21 mouse cellular contexts compared by ENCODE assay signal in the genomic region with DNA sequence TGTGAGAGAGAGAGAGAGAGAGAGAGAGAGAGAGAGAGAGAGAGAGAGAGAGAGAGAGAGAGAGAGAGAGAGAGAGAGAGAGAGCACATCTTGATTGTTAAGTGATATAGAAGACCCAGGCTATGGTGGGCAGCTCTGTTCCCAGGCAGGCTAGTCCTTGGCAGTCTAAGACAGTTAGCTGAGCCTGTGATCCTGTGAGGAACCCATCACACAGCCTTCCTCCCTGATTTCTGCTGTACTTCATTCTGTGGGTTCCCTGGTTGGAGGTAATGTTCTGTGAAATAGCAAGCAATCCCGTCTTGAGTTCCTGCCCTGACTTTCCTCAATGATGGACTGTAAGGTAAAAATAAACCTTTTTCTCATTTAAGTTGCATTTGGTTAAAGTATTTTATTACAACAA.
DNase-seq lines count a peak whose midpoint lies in the region; ATAC-seq and TF ChIP-seq lines count a peak whose summit lies in the region.
"Had no signal": no experiment of that assay in that cellular context is flagged by ENCODE, and none has a peak within 500 bp of the region (broad histone marks: within the 10 kb centered on the region; RNA-seq: fewer than 3 reads in every experiment).

No protein-coding gene starts in this region.

- no peaks in the 10 kb centered on the region for H3K36me3 ChIP-seq in kidney, embryonic 14.5 days (ENCODE audit: control insufficient read depth, insufficient read depth, low read length)
- H3K36me3 ChIP-seq in kidney, embryonic 16.5 days (ENCODE audit: insufficient read depth, low read length), result no peaks in the 10 kb centered on the region
- H3K36me3 ChIP-seq in kidney, adult 2 months (ENCODE audit: control insufficient read depth, insufficient read depth, low read length), result no peaks in the 10 kb centered on the region
- H3K36me3 ChIP-seq in midbrain, embryonic 10.5 days, result no peaks in the 10 kb centered on the region
- H3K36me3 ChIP-seq in midbrain, postnatal 0 days (ENCODE audit: insufficient read depth, low read length), result no peaks in the 10 kb centered on the region
- H3K36me3 ChIP-seq: embryonic facial prominence, embryonic 13.5 days; embryonic facial prominence, embryonic 15.5 days; forebrain, embryonic 15.5 days had no signal

- H3K4me3 ChIP-seq in kidney, embryonic 14.5 days (ENCODE audit: low read length), result no peak overlapping the region
- H3K4me3 ChIP-seq in kidney, embryonic 16.5 days (ENCODE audit: low read length), result no peak overlapping the region
- H3K4me3 ChIP-seq in kidney, adult 2 months (ENCODE audit: insufficient read depth, low read depth, low read length), result no peak overlapping the region
- H3K4me3 ChIP-seq in midbrain, embryonic 10.5 days, result no peak overlapping the region
- H3K4me3 ChIP-seq in midbrain, postnatal 0 days (ENCODE audit: low read depth, low read length), result no peak overlapping the region
- H3K4me3 ChIP-seq: embryonic facial prominence, embryonic 13.5 days; embryonic facial prominence, embryonic 15.5 days; erythroblast, embryonic 14.5 days; forebrain, embryonic 13.5 days; forebrain, embryonic 15.5 days had no signal

- 17% methylated on average over 1 of the region's 1 CpGs for WGBS in kidney, embryonic 14.5 days
- 33% methylated on average over 1 of the region's 1 CpGs for WGBS in kidney, embryonic 16.5 days
- 56% methylated on average over 1 of the region's 1 CpGs for WGBS in kidney, adult 2 months
- WGBS in midbrain, embryonic 10.5 days, result 27% methylated on average over 1 of the region's 1 CpGs
- WGBS in midbrain, postnatal 0 days, result 24% methylated on average over 1 of the region's 1 CpGs

- no peak overlapping the region for H3K27ac ChIP-seq in kidney, embryonic 14.5 days (ENCODE audit: low read depth, low read length)
- H3K27ac ChIP-seq in kidney, embryonic 16.5 days (ENCODE audit: low read length), result no peak overlapping the region
- H3K27ac ChIP-seq in kidney, adult 2 months (ENCODE audit: insufficient read depth, low read depth, low read length), result no peak overlapping the region
- H3K27ac ChIP-seq in midbrain, embryonic 10.5 days (replicated peaks), result 0 out of 2 replicates have a peak overlapping the region, but pooled peaks have one; percentile 49
- H3K27ac ChIP-seq in midbrain, postnatal 0 days (ENCODE audit: low read depth, low read length), result no peak overlapping the region
- H3K27ac ChIP-seq: embryonic facial prominence, embryonic 13.5 days; embryonic facial prominence, embryonic 15.5 days; forebrain, embryonic 13.5 days; forebrain, embryonic 15.5 days had no signal

- ATAC-seq in kidney, embryonic 14.5 days (ENCODE audit: low FRiP score, low TSS enrichment), result peak; percentile 43; the same call in 1 of the 2 replicates
- peak; percentile 70; the same call in 1 of the 2 replicates for ATAC-seq in kidney, embryonic 16.5 days (ENCODE audit: low FRiP score, low TSS enrichment)
- ATAC-seq in midbrain, postnatal 0 days (ENCODE audit: low FRiP score), result no peak
- ATAC-seq: forebrain, embryonic 13.5 days; forebrain, embryonic 15.5 days had no signal

- no peak overlapping the region for H3K9ac ChIP-seq in kidney, embryonic 14.5 days (ENCODE audit: low read depth, low read length)
- H3K9ac ChIP-seq in kidney, embryonic 16.5 days (replicated peaks; ENCODE audit: low read length), result no peak overlapping the region
- no peak overlapping the region for H3K9ac ChIP-seq in midbrain, postnatal 0 days (replicated peaks; ENCODE audit: low read length, poor library complexity, severe bottlenecking)
- H3K9ac ChIP-seq: embryonic facial prominence, embryonic 13.5 days; embryonic facial prominence, embryonic 15.5 days; forebrain, embryonic 13.5 days; forebrain, embryonic 15.5 days had no signal

- no peak for TF ChIP-seq CTCF in kidney, adult 2 months (conservative IDR thresholded peaks at IDR 0.05; ENCODE audit: insufficient read depth, insufficient read length, low read depth, low read length)
- TF ChIP-seq CTCF in midbrain, postnatal 0 days (IDR thresholded peaks at IDR 0.05), result no peak

- no peaks in the 10 kb centered on the region for H3K27me3 ChIP-seq in kidney, embryonic 14.5 days (ENCODE audit: control insufficient read depth, insufficient read depth, low read length)
- no peaks in the 10 kb centered on the region for H3K27me3 ChIP-seq in kidney, embryonic 16.5 days (ENCODE audit: insufficient read depth, low read length)
- no peaks in the 10 kb centered on the region for H3K27me3 ChIP-seq in kidney, adult 2 months (replicated peaks; ENCODE audit: control insufficient read depth, insufficient read depth, low read length)
- no peaks in the 10 kb centered on the region; the same call in 1 of the 2 replicates for H3K27me3 ChIP-seq in midbrain, embryonic 10.5 days (ENCODE audit: low read depth, poor library complexity, severe bottlenecking)
- no peaks in the 10 kb centered on the region for H3K27me3 ChIP-seq in midbrain, postnatal 0 days (ENCODE audit: insufficient read depth, low read length)
- H3K27me3 ChIP-seq: embryonic facial prominence, embryonic 13.5 days; embryonic facial prominence, embryonic 15.5 days; forebrain, embryonic 13.5 days; forebrain, embryonic 15.5 days had no signal

- no peak overlapping the region for H3K4me2 ChIP-seq in kidney, embryonic 14.5 days (replicated peaks; ENCODE audit: low read depth, low read length)
- H3K4me2 ChIP-seq in kidney, embryonic 16.5 days (replicated peaks; ENCODE audit: low read depth, low read length), result no peak overlapping the region
- no peak overlapping the region for H3K4me2 ChIP-seq in midbrain, postnatal 0 days (ENCODE audit: low read depth, low read length, poor library complexity, severe bottlenecking)
- H3K4me2 ChIP-seq: embryonic facial prominence, embryonic 13.5 days; embryonic facial prominence, embryonic 15.5 days; forebrain, embryonic 13.5 days; forebrain, embryonic 15.5 days had no signal

- TF ChIP-seq POLR2A in kidney, adult 2 months (IDR thresholded peaks at IDR 0.05; ENCODE audit: low read depth, low read length), result no peak

- H3K9me3 ChIP-seq in kidney, embryonic 14.5 days (ENCODE audit: control insufficient read depth, low read length), result no peaks in the 10 kb centered on the region
- no peaks in the 10 kb centered on the region for H3K9me3 ChIP-seq in kidney, embryonic 16.5 days (ENCODE audit: low read length)
- H3K9me3 ChIP-seq in midbrain, embryonic 10.5 days (replicated peaks), result no peaks in the 10 kb centered on the region
- no peaks in the 10 kb centered on the region for H3K9me3 ChIP-seq in midbrain, postnatal 0 days (ENCODE audit: low read length)
- H3K9me3 ChIP-seq: embryonic facial prominence, embryonic 13.5 days; embryonic facial prominence, embryonic 15.5 days; forebrain, embryonic 13.5 days; forebrain, embryonic 15.5 days had no signal

- DNase-seq in kidney, postnatal 10 days, result no peak
- no peak for DNase-seq in kidney, adult 2 months
- no peak for DNase-seq in midbrain, embryonic 10.5 days (ENCODE audit: low spot score)
- no peak for DNase-seq in midbrain, postnatal 0 days (ENCODE audit: low spot score)
- DNase-seq: adrenal gland, adult 2 months; adrenal gland, postnatal 10 days; adrenal gland, postnatal 25 days; cerebellum, adult 11 months; cerebellum, adult 18-20 months; cerebellum, adult 8-10 months; cerebellum, adult 9-11 months; cerebellum, postnatal 14 days; cerebellum, postnatal 36 days; embryo, embryonic 11 days had no signal

- H3K4me1 ChIP-seq in kidney, embryonic 14.5 days (ENCODE audit: control insufficient read depth, insufficient read depth, low read length), result 0 out of 2 replicates have a peak, but pooled peaks cover 4% of the 10 kb centered on the region
- no peaks in the 10 kb centered on the region for H3K4me1 ChIP-seq in kidney, embryonic 16.5 days (ENCODE audit: insufficient read depth, low read length)
- no peaks in the 10 kb centered on the region for H3K4me1 ChIP-seq in kidney, adult 2 months (ENCODE audit: control insufficient read depth, insufficient read depth, low read length)
- peaks cover 26% of the 10 kb centered on the region for H3K4me1 ChIP-seq in midbrain, embryonic 10.5 days
- no peaks in the 10 kb centered on the region for H3K4me1 ChIP-seq in midbrain, postnatal 0 days (ENCODE audit: insufficient read depth, low read length)
- H3K4me1 ChIP-seq: embryonic facial prominence, embryonic 13.5 days; embryonic facial prominence, embryonic 15.5 days; forebrain, embryonic 15.5 days had no signal
